Mouse (Mus musculus) gastrocnemius, adult 18-20 months (tissue): Measurements from ENCODE around the gene Krtap5-4. TPM values are rescaled to one million over a fixed set of nuclear protein-coding genes. Genes with fewer than 3 reads are reported as not detected.

Experiments
- total RNA-seq, 2 experiments: library from RNA; stranded (reverse); gene quantifications; 2 replicates each; pipeline ENCODE4 v1.2.3; 2021

Gene Krtap5-4
- total RNA-seq, 2 experiments from 2014 or later: not detected

Other genes starting within 250 kb of the Krtap5-4 start
- gene Mob2, start 242.5 kb upstream of the Krtap5-4 start, total RNA-seq: 10 to 100 TPM; 49.6 to 51.8 TPM
- 10 to 100 TPM; 21.9 to 41.2 TPM for gene Dusp8, start 207.7 kb upstream of the Krtap5-4 start, total RNA-seq
- not detected for gene Gm45618, start 182.8 kb upstream of the Krtap5-4 start, total RNA-seq
- not detected for gene Gm39115, start 167.5 kb upstream of the Krtap5-4 start, total RNA-seq
- gene Gm45337, start 158.9 kb upstream of the Krtap5-4 start, total RNA-seq: not detected
- gene Gm29735, start 146.4 kb upstream of the Krtap5-4 start, total RNA-seq: not detected
- gene Gm4553, start 137.8 kb upstream of the Krtap5-4 start, total RNA-seq: not detected
- not detected for gene Krtap5-2, start 127.5 kb upstream of the Krtap5-4 start, total RNA-seq
- gene Gm10153, start 113.2 kb upstream of the Krtap5-4 start, total RNA-seq: not detected
- gene Krtap5-3, start 102.2 kb upstream of the Krtap5-4 start, total RNA-seq: not detected
- gene Gm7579, start 91.7 kb upstream of the Krtap5-4 start, total RNA-seq: not detected
- gene Krtap5-5, start 73.6 kb upstream of the Krtap5-4 start, total RNA-seq: not detected
- gene Gm40460, start 62.5 kb upstream of the Krtap5-4 start, total RNA-seq: not detected
- not detected for gene Gm2431, start 45.2 kb upstream of the Krtap5-4 start, total RNA-seq
- not detected for gene Gm4559, start 29.2 kb upstream of the Krtap5-4 start, total RNA-seq
- gene Krtap5-1, start 6.4 kb upstream of the Krtap5-4 start, total RNA-seq: not detected
- gene Ifitm10, start 70.2 kb downstream of the Krtap5-4 start, total RNA-seq: 1 to 10 TPM; 3.2 to 5.0 TPM
- gene Gm49369, start 79.1 kb downstream of the Krtap5-4 start, total RNA-seq: 1 to 10 TPM; 1.1 to 2.4 TPM
- gene Ctsd, start 84.5 kb downstream of the Krtap5-4 start, total RNA-seq: 100 to 1,000 TPM; 445 to 450 TPM
- not detected for gene Syt8, start 131.3 kb downstream of the Krtap5-4 start, total RNA-seq
- over 10,000 TPM; 19,257 to 20,060 TPM for gene Tnni2, start 138.3 kb downstream of the Krtap5-4 start, total RNA-seq
- gene Lsp1, start 157.3 kb downstream of the Krtap5-4 start, total RNA-seq: 10 to 100 TPM; 30.3 to 38.4 TPM
- over 10,000 TPM; 35,269 to 35,976 TPM for gene Tnnt3, start 195.3 kb downstream of the Krtap5-4 start, total RNA-seq
- 1 to 10 TPM; 1.7 to 1.9 TPM for gene Mrpl23, start 229.1 kb downstream of the Krtap5-4 start, total RNA-seq